Mouse (Mus musculus) left cerebral cortex, postnatal 10 days (tissue): Measurements from ENCODE around the gene Tbc1d17. TPM values are rescaled to one million over a fixed set of nuclear protein-coding genes. Genes with fewer than 3 reads are reported as not detected.
A peak's percentile ranks its signal among the peaks of the same experiment; 100 is the strongest.

Experiments used
- DNase-seq, 2 experiments: peaks; one replicate each; pipeline ENCODE4 v3.0.0; 2021 to 2022; ENCODE audit warnings: low spot score in 2 of 2, mixed read lengths in 1 of 2; ENCODE audit errors: extremely low spot score in 1 of 2
- intact Hi-C: fragments of 180-260 bp; cut with DNase I; formaldehyde crosslinking; loops from one replicate; pipeline ENCODE4 v1.15.1; 2025
- microRNA-seq: library from miRNA; unstranded; fragments of <30 nt; microRNA quantifications from one replicate; pipeline ENCODE4 v1.2.0, GENCODE M21; 2022
- total RNA-seq, 2 experiments: library from RNA; stranded (reverse); gene quantifications; 2 replicates each; pipeline ENCODE4 v1.2.3; 2021

Tbc1d17 gene
- total RNA-seq, 2 experiments from 2014 or later = 43.2 to 61.0 TPM

GRCm38 (mm10) chr7:44815721-44816469, 33.0 kb downstream of the Tbc1d17 start, which contains the start of the genes Nup62 and Il4i1:
TSS of gene Nup62 (plus strand) at chr7:44816088.
TSS of gene Il4i1 (plus strand) at chr7:44816387.
- peak; percentile 98 to 100 for DNase-seq
- intact Hi-C loops = loop anchor here (2.0 kb wide), 1 partner anchor 71 kb away; no protein-coding TSS in a partner anchor

GRCm38 (mm10) chr7:44814952-44815553, 33.8 kb downstream of the Tbc1d17 start:
- intact Hi-C loops = no loop called here
- peak in 1 of 2 experiments; percentile 49 for DNase-seq

GRCm38 (mm10) chr7:44814423-44814822, 34.5 kb downstream of the Tbc1d17 start:
- intact Hi-C loops = no loop called here
- peak in 1 of 2 experiments; percentile 11 for DNase-seq

- intact Hi-C loops = no loop called here
- DNase-seq = peak in 1 of 2 experiments; percentile 11
Observed at GRCm38 (mm10) chr7:44813985-44814384, 34.9 kb downstream of the Tbc1d17 start.

- peak in 1 of 2 experiments; percentile 37 for DNase-seq
- intact Hi-C loops = no loop called here
Observed at GRCm38 (mm10) chr7:44812651-44813325, 36.1 kb downstream of the Tbc1d17 start.

GRCm38 (mm10) chr7:44810819-44811557, 37.9 kb downstream of the Tbc1d17 start:
- DNase-seq = peak in 1 of 2 experiments; percentile 14
- intact Hi-C loops = no loop called here

- intact Hi-C loops = no loop called here
- DNase-seq = peak in 1 of 2 experiments; percentile 3
Observed at GRCm38 (mm10) chr7:44810365-44810764, 38.5 kb downstream of the Tbc1d17 start.

GRCm38 (mm10) chr7:44809466-44809865, 39.4 kb downstream of the Tbc1d17 start:
- intact Hi-C loops = no loop called here
- DNase-seq = no peak

GRCm38 (mm10) chr7:44808927-44809326, 40.0 kb downstream of the Tbc1d17 start:
- DNase-seq = no peak
- intact Hi-C loops = no loop called here

GRCm38 (mm10) chr7:44792781-44793180, 56.1 kb downstream of the Tbc1d17 start:
- no peak for DNase-seq
- intact Hi-C loops = no loop called here

GRCm38 (mm10) chr7:44790066-44790465, 58.8 kb downstream of the Tbc1d17 start:
- peak in 1 of 2 experiments; percentile 19 for DNase-seq
- intact Hi-C loops = no loop called here

GRCm38 (mm10) chr7:44789531-44789930, 59.3 kb downstream of the Tbc1d17 start:
- DNase-seq = peak in 1 of 2 experiments; percentile 14
- intact Hi-C loops = no loop called here

Small RNA genes within 50 kb of the gene (microRNA-seq; reads per million reads assigned to microRNA genes)
- not detected for gene Mir707

Other genes starting within 250 kb of the Tbc1d17 start
- 1 to 10 TPM; 9.1 to 9.7 TPM for gene Myh14, start 178.2 kb downstream of the Tbc1d17 start, total RNA-seq
- not detected for gene Izumo2, start 140.3 kb downstream of the Tbc1d17 start, total RNA-seq
- 10 to 100 TPM; 24.5 to 30.8 TPM for gene Vrk3, start 100.7 kb downstream of the Tbc1d17 start, total RNA-seq
- gene Zfp473, start 98.0 kb downstream of the Tbc1d17 start, total RNA-seq = under 1 TPM; 0.79 to 0.81 TPM
- 10 to 100 TPM; 39.8 to 42.9 TPM for gene Nup62, start 33.0 kb downstream of the Tbc1d17 start, total RNA-seq
- 1 to 10 TPM; 1.1 to 2.7 TPM for gene Il4i1, start 32.7 kb downstream of the Tbc1d17 start, total RNA-seq
- 10 to 100 TPM; 23.6 to 24.1 TPM for gene Atf5, start 32.4 kb downstream of the Tbc1d17 start, total RNA-seq
- gene Akt1s1, start 88 bp downstream of the Tbc1d17 start, total RNA-seq = 10 to 100 TPM; 69.6 to 74.9 TPM
- 10 to 100 TPM; 28.1 to 31.1 TPM for gene Pnkp, start 8.1 kb upstream of the Tbc1d17 start, total RNA-seq
- 100 to 1,000 TPM; 251 to 269 TPM for gene Ptov1, start 20.7 kb upstream of the Tbc1d17 start, total RNA-seq
- gene Med25, start 43.6 kb upstream of the Tbc1d17 start, total RNA-seq = 100 to 1,000 TPM in 1 of 2 experiments, 10 to 100 TPM in 1; 98.0 to 110 TPM
- gene Fuz, start 47.0 kb upstream of the Tbc1d17 start, total RNA-seq = 10 to 100 TPM; 17.8 to 19.0 TPM
- 100 to 1,000 TPM; 356 to 358 TPM for gene Ap2a1, start 80.4 kb upstream of the Tbc1d17 start, total RNA-seq
- 1 to 10 TPM; 1.0 to 1.7 TPM for gene Tsks, start 94.1 kb upstream of the Tbc1d17 start, total RNA-seq
- gene Cpt1c, start 125.8 kb upstream of the Tbc1d17 start, total RNA-seq = 10 to 100 TPM; 93.4 to 95.5 TPM
- 100 to 1,000 TPM; 253 to 257 TPM for gene Prmt1, start 137.5 kb upstream of the Tbc1d17 start, total RNA-seq
- 10 to 100 TPM; 25.5 to 32.2 TPM for gene Irf3, start 148.6 kb upstream of the Tbc1d17 start, total RNA-seq
- gene Bcl2l12, start 149.6 kb upstream of the Tbc1d17 start, total RNA-seq = 1 to 10 TPM; 3.8 to 5.1 TPM
- 100 to 1,000 TPM; 156 to 160 TPM for gene Scaf1, start 167.3 kb upstream of the Tbc1d17 start, total RNA-seq
- gene Rras, start 168.9 kb upstream of the Tbc1d17 start, total RNA-seq = 1 to 10 TPM; 8.7 to 9.6 TPM
- 10 to 100 TPM; 67.4 to 68.0 TPM for gene Prr12, start 203.8 kb upstream of the Tbc1d17 start, total RNA-seq
- 10 to 100 TPM; 50.1 to 52.3 TPM for gene Nosip, start 213.3 kb upstream of the Tbc1d17 start, total RNA-seq
- 1 to 10 TPM; 5.3 to 9.0 TPM for gene Prrg2, start 213.6 kb upstream of the Tbc1d17 start, total RNA-seq
- gene Rcn3, start 243.1 kb upstream of the Tbc1d17 start, total RNA-seq = 1 to 10 TPM; 6.4 to 7.5 TPM